Mouse (Mus musculus): Measurements from ENCODE around the gene Dhx32. TPM values are rescaled to one million over a fixed set of nuclear protein-coding genes. Genes with fewer than 3 reads are reported as not detected.

Dhx32 gene
- polyA plus RNA-seq, 1 experiment from 2014 or later = 22.0 TPM

DNA sequence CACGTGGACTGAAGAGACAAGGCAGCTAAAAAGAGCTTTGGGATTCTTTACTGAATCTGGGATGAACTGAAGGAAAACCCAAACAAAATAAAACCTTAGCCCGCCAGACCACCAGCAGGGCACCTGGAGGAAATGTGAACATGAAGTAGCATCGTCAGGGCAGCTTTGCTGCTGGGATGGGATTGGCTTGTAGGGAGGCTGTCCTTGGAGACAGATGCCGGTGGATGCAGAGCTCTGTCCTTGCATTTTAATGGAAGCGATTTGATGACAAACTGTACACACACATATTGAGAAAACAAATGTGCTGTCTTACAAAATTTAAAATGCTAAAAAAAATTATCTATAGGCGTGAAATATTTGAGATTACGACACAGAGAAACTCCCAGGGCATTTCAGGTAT lies 30.4 kb upstream of the Dhx32 start:
- Histone ChIP-seq H3K27me3 (replicated peaks; ENCODE audit: insufficient read depth, low read length) (no peaks in the 10 kb centered on the region), H3K9ac (replicated peaks; ENCODE audit: low read depth) (no peak overlapping the region), H3K4me3 (ENCODE audit: low read depth, low read length) (no peak overlapping the region), H3K27ac (ENCODE audit: low read length) (no peak overlapping the region), H3K9me3 (ENCODE audit: low read length) (no peaks in the 10 kb centered on the region), H3K4me2 (replicated peaks; ENCODE audit: low read depth, low read length) (no peak overlapping the region), H3K4me1 (ENCODE audit: insufficient read depth, low read depth, low read length) (no peaks in the 10 kb centered on the region), H3K36me3 (ENCODE audit: insufficient read depth, low read length) (no peaks in the 10 kb centered on the region)
- TF ChIP-seq EP300 (IDR thresholded peaks at IDR 0.05) (no peak), CTCF (IDR thresholded peaks at IDR 0.05) (no peak)
- DNase-seq (ENCODE audit: low spot score) (no peak), ATAC-seq (no peak)
- WGBS = 67% methylated on average over 7 of the region's 7 CpGs

DNA sequence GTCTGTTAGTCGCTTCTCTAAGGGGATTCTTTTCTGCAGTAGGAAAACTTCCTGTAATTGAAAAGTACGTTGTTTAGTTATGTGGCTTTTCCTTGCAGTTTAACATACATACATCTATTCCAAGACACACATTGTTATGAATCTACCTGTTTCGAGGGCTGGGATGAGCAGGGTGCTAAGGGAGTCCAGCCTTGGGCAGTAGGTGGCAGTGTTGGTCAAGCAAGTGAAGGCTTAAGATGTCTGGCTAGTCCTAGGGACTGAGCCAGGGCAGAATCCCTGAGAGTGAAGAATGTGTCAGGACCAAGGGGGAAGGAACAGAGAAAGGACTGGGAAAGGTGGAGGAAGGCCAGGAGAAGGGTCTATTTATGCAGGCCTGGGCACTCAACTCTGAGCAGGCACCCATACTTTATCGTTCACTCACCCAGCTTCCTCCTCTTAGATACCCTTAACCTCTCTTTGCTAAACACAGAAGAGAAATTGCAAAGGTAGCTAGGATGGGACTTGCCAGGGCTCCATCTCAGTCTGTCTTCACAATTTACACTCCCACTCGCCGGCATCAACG lies 23.2 kb upstream of the Dhx32 start:
- TF ChIP-seq CTCF (IDR thresholded peaks at IDR 0.05) = peak; percentile 94
- TF ChIP-seq EP300 (IDR thresholded peaks at IDR 0.05) = no peak
- Histone ChIP-seq H3K27ac (ENCODE audit: low read length) (no peak overlapping the region), H3K36me3 (ENCODE audit: insufficient read depth, low read length) (no peaks in the 10 kb centered on the region), H3K27me3 (replicated peaks; ENCODE audit: insufficient read depth, low read length) (no peaks in the 10 kb centered on the region), H3K4me1 (ENCODE audit: insufficient read depth, low read depth, low read length) (no peaks in the 10 kb centered on the region), H3K9me3 (ENCODE audit: low read length) (no peaks in the 10 kb centered on the region), H3K4me2 (replicated peaks; ENCODE audit: low read depth, low read length) (no peak overlapping the region), H3K9ac (replicated peaks; ENCODE audit: low read depth) (no peak overlapping the region), H3K4me3 (ENCODE audit: low read depth, low read length) (no peak overlapping the region)
- ATAC-seq (peak; percentile 84), DNase-seq (ENCODE audit: low spot score) (peak; percentile 78)
- WGBS = 37% methylated on average over 7 of the region's 7 CpGs

DNA sequence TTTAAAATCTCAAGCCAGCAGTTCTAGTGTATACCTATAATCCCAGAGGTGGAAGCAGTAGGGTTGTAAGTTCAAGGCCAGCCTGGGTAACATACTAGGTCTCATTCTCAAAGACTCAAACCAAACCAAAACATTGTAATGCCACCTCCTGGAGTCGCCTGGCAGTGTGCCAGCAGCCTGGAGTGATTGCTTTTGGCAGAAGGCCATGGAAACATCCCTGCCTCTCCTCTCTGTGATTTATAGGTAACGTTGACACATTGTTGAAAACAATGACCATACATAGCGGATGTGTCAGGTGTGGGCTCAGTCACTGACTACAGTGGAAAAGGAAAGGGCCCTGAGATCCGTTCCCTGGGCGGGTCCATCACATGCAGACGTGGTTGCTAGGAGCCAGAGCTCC lies 19.3 kb upstream of the Dhx32 start:
- Histone ChIP-seq H3K4me2 (replicated peaks; ENCODE audit: low read depth, low read length) (no peak overlapping the region), H3K4me1 (ENCODE audit: insufficient read depth, low read depth, low read length) (no peaks in the 10 kb centered on the region), H3K36me3 (ENCODE audit: insufficient read depth, low read length) (no peaks in the 10 kb centered on the region), H3K4me3 (ENCODE audit: low read depth, low read length) (no peak overlapping the region), H3K27me3 (replicated peaks; ENCODE audit: insufficient read depth, low read length) (no peaks in the 10 kb centered on the region), H3K9ac (replicated peaks; ENCODE audit: low read depth) (no peak overlapping the region), H3K9me3 (ENCODE audit: low read length) (no peaks in the 10 kb centered on the region), H3K27ac (ENCODE audit: low read length) (no peak overlapping the region)
- ATAC-seq (no peak), DNase-seq (ENCODE audit: low spot score) (peak; percentile 11)
- TF ChIP-seq CTCF (IDR thresholded peaks at IDR 0.05) (no peak), EP300 (IDR thresholded peaks at IDR 0.05) (no peak)
- 15% methylated on average over 6 of the region's 6 CpGs for WGBS

DNA sequence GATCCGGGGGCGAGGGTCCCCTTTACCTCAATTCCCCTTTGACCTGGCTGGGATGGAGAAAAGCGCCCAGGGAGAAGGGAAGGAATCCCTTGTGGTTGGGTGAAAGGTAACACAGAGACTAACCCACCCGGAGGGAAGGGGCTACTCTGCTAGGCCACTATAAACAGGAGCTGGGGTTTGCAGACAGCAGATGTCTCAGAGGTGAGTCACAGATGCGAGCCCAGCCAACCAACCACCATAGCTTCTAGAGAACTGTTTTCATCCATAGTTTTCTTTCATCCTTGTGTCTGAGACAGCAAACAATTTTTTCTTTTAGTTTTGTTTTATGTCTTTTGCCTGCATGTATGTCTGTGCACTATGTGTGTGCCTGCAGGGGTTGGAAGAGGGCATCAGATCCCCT lies 17.4 kb upstream of the Dhx32 start:
- no peak for ATAC-seq
- no peak for TF ChIP-seq EP300 (IDR thresholded peaks at IDR 0.05)
- TF ChIP-seq CTCF (IDR thresholded peaks at IDR 0.05) = no peak

DNA sequence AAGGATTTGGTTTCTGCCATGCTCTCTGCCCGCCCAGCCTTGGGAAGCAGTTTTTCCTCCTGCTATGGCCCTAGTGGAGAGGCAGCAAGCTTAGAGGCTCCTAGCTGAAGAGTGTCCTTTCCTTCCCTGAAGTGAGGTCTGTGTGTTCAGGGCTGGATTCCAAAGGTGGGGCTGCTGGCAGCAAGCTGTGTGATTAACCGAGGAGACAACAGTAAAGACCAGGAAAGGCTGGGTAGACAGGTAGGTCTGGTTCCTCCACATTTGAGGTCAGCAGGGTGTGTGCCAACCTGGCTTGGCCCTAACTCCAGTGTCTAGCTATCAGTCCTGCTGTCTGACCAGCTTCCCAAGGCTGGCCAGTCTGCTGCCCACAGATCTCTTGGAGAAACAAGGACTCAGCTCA lies 12.2 kb upstream of the Dhx32 start:
- H3K27me3 ChIP-seq (replicated peaks; ENCODE audit: insufficient read depth, low read length) = no peaks in the 10 kb centered on the region
- WGBS = 66% methylated on average over 2 of the region's 2 CpGs

More for the DNA sequence above, 17.4 kb upstream of the Dhx32 start:
- no peak overlapping the region for H3K4me3 ChIP-seq (ENCODE audit: low read depth, low read length)
- H3K4me1 ChIP-seq (ENCODE audit: insufficient read depth, low read depth, low read length) = no peaks in the 10 kb centered on the region
- no peaks in the 10 kb centered on the region for H3K27me3 ChIP-seq (replicated peaks; ENCODE audit: insufficient read depth, low read length)
- DNase-seq (ENCODE audit: low spot score) = no peak
- no peak overlapping the region for H3K4me2 ChIP-seq (replicated peaks; ENCODE audit: low read depth, low read length)
- WGBS = 81% methylated on average over 5 of the region's 5 CpGs
- H3K27ac ChIP-seq (ENCODE audit: low read length) = no peak overlapping the region
- no peaks in the 10 kb centered on the region for H3K36me3 ChIP-seq (ENCODE audit: insufficient read depth, low read length)
- no peaks in the 10 kb centered on the region for H3K9me3 ChIP-seq (ENCODE audit: low read length)
- H3K9ac ChIP-seq (replicated peaks; ENCODE audit: low read depth) = no peak overlapping the region

DNA sequence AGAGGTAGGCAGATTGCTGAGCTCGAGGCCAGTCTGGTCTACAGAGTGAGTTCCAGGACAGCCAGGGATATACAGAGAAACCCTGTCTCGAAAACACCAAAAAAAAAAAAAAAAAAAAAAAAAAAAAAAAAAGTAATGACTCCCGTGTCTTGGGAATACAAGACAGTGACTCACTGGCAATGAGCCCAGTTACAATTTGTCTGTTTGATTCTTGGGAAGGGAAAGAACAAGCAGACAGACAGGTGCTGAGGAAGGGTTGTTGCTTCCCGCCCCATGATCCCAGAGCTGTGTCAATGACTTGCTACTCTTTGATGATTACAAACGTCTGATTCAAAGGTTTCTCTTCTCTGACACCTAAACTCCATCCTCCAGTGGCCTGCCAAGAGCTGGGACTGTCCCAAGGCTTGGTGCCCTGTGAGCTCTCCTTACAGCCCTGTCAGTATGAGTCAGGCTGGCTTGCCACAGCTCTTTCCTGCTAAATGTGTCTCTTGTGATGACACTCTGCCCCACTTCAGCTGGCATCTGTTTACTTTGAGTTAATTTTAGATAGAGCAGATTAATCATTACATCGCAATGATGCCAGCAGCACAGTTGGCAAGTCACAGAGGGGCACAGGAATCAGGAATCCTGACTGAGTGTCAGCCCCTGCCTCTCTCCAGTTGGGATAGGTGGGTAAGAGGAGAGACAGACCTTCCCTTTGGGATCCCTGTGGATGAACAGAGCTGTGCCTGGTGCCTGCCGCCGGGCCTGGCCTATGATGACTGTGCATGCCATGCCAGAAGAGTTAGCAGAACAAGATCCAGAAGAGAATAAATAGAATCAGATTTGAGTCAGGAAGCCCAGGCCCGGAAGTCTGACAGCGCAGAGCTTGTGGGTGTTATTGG lies 11.0 kb upstream of the Dhx32 start:
- Histone ChIP-seq H3K27me3 (replicated peaks; ENCODE audit: insufficient read depth, low read length) (no peaks in the 10 kb centered on the region), H3K9me3 (ENCODE audit: low read length) (no peaks in the 10 kb centered on the region), H3K4me2 (replicated peaks; ENCODE audit: low read depth, low read length) (no peak overlapping the region), H3K36me3 (ENCODE audit: insufficient read depth, low read length) (no peaks in the 10 kb centered on the region), H3K27ac (ENCODE audit: low read length) (no peak overlapping the region), H3K4me3 (ENCODE audit: low read depth, low read length) (no peak overlapping the region), H3K4me1 (ENCODE audit: insufficient read depth, low read depth, low read length) (no peaks in the 10 kb centered on the region; the same call in 1 of the 2 replicates), H3K9ac (replicated peaks; ENCODE audit: low read depth) (no peak overlapping the region)
- DNase-seq (ENCODE audit: low spot score) (peak; percentile 58), ATAC-seq (peak; percentile 83)
- TF ChIP-seq CTCF (IDR thresholded peaks at IDR 0.05) (no peak), EP300 (IDR thresholded peaks at IDR 0.05) (no peak)
- 40% methylated on average over 10 of the region's 10 CpGs for WGBS

More for the DNA sequence above, 12.2 kb upstream of the Dhx32 start:
- no peak overlapping the region for H3K4me3 ChIP-seq (ENCODE audit: low read depth, low read length)
- no peaks in the 10 kb centered on the region; the same call in 1 of the 2 replicates for H3K4me1 ChIP-seq (ENCODE audit: insufficient read depth, low read depth, low read length)
- H3K4me2 ChIP-seq (replicated peaks; ENCODE audit: low read depth, low read length) = no peak overlapping the region
- ATAC-seq (peak; percentile 47), DNase-seq (ENCODE audit: low spot score) (peak; percentile 38)
- no peak overlapping the region for H3K27ac ChIP-seq (ENCODE audit: low read length)
- H3K9ac ChIP-seq (replicated peaks; ENCODE audit: low read depth) = no peak overlapping the region
- no peaks in the 10 kb centered on the region for H3K36me3 ChIP-seq (ENCODE audit: insufficient read depth, low read length)
- TF ChIP-seq EP300 (IDR thresholded peaks at IDR 0.05) (no peak), CTCF (IDR thresholded peaks at IDR 0.05) (no peak)
- no peaks in the 10 kb centered on the region for H3K9me3 ChIP-seq (ENCODE audit: low read length)
